In the genomic region with DNA sequence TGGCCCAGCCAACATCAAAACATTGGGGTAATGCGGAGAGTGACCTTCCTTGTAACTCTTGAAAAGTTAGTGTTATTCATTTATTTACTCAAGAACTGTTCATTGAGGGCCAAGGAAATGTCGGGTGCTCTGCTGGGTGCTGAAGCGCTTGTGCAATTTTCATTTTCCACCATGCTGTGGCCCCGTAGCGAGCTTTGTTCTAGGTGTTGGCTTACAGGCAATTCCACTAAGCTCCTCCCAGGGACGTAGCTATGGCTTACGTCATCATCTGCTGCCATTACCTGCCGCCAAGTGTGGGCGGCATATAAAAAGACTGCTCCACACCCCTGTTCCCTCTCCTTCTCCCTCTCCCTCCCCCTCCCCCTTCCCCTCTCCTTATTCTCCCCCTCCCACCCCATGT, we compare ENCODE assay signal across 10 mouse cellular contexts. TPM values are rescaled to one million over a fixed set of nuclear protein-coding genes. Genes with fewer than 3 reads are reported as not detected.
DNase-seq lines count a peak whose midpoint lies in the region; ATAC-seq and TF ChIP-seq lines count a peak whose summit lies in the region.
"Had no signal": no experiment of that assay in that cellular context is flagged by ENCODE, and none has a peak within 500 bp of the region (broad histone marks: within the 10 kb centered on the region; RNA-seq: fewer than 3 reads in every experiment).

No protein-coding gene starts in this region.

- H3K9me3 ChIP-seq in neural tube, embryonic 11.5 days (ENCODE audit: control insufficient read depth, low read length) = no peaks in the 10 kb centered on the region
- H3K9me3 ChIP-seq in forebrain, embryonic 15.5 days = no peaks in the 10 kb centered on the region
- H3K9me3 ChIP-seq in liver, embryonic 16.5 days (replicated peaks; ENCODE audit: control insufficient read depth, low read length) = no peaks in the 10 kb centered on the region
- H3K9me3 ChIP-seq in stomach, postnatal 0 days (ENCODE audit: control insufficient read depth, low read length) = no peaks in the 10 kb centered on the region

- no peak for TF ChIP-seq EP300 in stomach, postnatal 0 days (optimal IDR thresholded peaks at IDR 0.05)

- peaks cover 17% of the 10 kb centered on the region for H3K4me1 ChIP-seq in neural tube, embryonic 11.5 days (ENCODE audit: control insufficient read depth, insufficient read depth, low read length)
- H3K4me1 ChIP-seq in forebrain, embryonic 15.5 days = peaks cover 17% of the 10 kb centered on the region
- no peaks in the 10 kb centered on the region for H3K4me1 ChIP-seq in liver, embryonic 16.5 days (ENCODE audit: control insufficient read depth, low read depth, low read length)
- 0 out of 2 replicates have a peak, but pooled peaks cover 5% of the 10 kb centered on the region for H3K4me1 ChIP-seq in stomach, postnatal 0 days (replicated peaks; ENCODE audit: control insufficient read depth, insufficient read depth)

- H3K4me3 ChIP-seq in neural tube, embryonic 11.5 days (ENCODE audit: low read depth, low read length) = 0 out of 2 replicates have a peak overlapping the region, but pooled peaks have one; percentile 8
- H3K4me3 ChIP-seq in forebrain, embryonic 15.5 days = peak overlapping the region; percentile 24
- H3K4me3 ChIP-seq in liver, embryonic 16.5 days (ENCODE audit: low read depth, low read length) = no peak overlapping the region
- peak overlapping the region; percentile 18; the same call in 1 of the 2 replicates for H3K4me3 ChIP-seq in stomach, postnatal 0 days (ENCODE audit: low read depth, low read length)

- no peak overlapping the region for H3K27ac ChIP-seq in neural tube, embryonic 11.5 days (ENCODE audit: low read depth, low read length)
- no peak overlapping the region for H3K27ac ChIP-seq in forebrain, embryonic 15.5 days (replicated peaks)
- H3K27ac ChIP-seq in liver, embryonic 16.5 days (ENCODE audit: low read length) = no peak overlapping the region
- 0 out of 2 replicates have a peak overlapping the region, but pooled peaks have one; percentile 45 for H3K27ac ChIP-seq in stomach, postnatal 0 days (replicated peaks)

- no peaks in the 10 kb centered on the region for H3K27me3 ChIP-seq in neural tube, embryonic 11.5 days (ENCODE audit: control insufficient read depth, insufficient read depth, low read length)
- H3K27me3 ChIP-seq in forebrain, embryonic 15.5 days = no peaks in the 10 kb centered on the region
- peaks cover 5% of the 10 kb centered on the region for H3K27me3 ChIP-seq in liver, embryonic 16.5 days (ENCODE audit: control insufficient read depth, insufficient read depth, low read depth, low read length)
- no peaks in the 10 kb centered on the region for H3K27me3 ChIP-seq in stomach, postnatal 0 days (ENCODE audit: control insufficient read depth, insufficient read depth, low read length)

- WGBS in neural tube, embryonic 11.5 days = 35% methylated on average over 9 of the region's 9 CpGs
- WGBS in forebrain, embryonic 15.5 days = 19% methylated on average over 9 of the region's 9 CpGs
- 34% methylated on average over 9 of the region's 9 CpGs for whole genome bisulfite sequencing in liver, embryonic 16.5 days (ENCODE audit: insufficient replicate concordance)
- WGBS in stomach, postnatal 0 days = 13% methylated on average over 9 of the region's 9 CpGs

- no peaks in the 10 kb centered on the region for H3K36me3 ChIP-seq in neural tube, embryonic 11.5 days (ENCODE audit: control insufficient read depth, insufficient read depth, low read length)
- no peaks in the 10 kb centered on the region for H3K36me3 ChIP-seq in forebrain, embryonic 15.5 days
- H3K36me3 ChIP-seq in liver, embryonic 16.5 days (ENCODE audit: control insufficient read depth, insufficient read depth) = no peaks in the 10 kb centered on the region
- H3K36me3 ChIP-seq in stomach, postnatal 0 days (ENCODE audit: control insufficient read depth, insufficient read depth, low read length) = no peaks in the 10 kb centered on the region

- no peak for TF ChIP-seq CTCF in stomach, postnatal 0 days (IDR thresholded peaks at IDR 0.05; ENCODE audit: low read depth)

- no peak for ATAC-seq in neural tube, embryonic 11.5 days (ENCODE audit: insufficient read depth, low FRiP score, low TSS enrichment)
- ATAC-seq in forebrain, embryonic 15.5 days (replicated peaks) = 0 out of 2 replicates have a peak, but pooled peaks have one; percentile 35
- ATAC-seq in liver, embryonic 16.5 days (ENCODE audit: low read depth) = no peak
- peak; percentile 75 for ATAC-seq in stomach, postnatal 0 days (ENCODE audit: low FRiP score, low TSS enrichment)
- ATAC-seq in erythroid progenitor cell, adult 5-6 weeks (replicated peaks; ENCODE audit: low FRiP score, poor library complexity, severe bottlenecking) = no peak

- DNase-seq in neural tube, embryonic 11.5 days (ENCODE audit: low spot score) = no peak
- DNase-seq in neural tube, embryonic 10.5 days (ENCODE audit: extremely low spot score, low spot score) = no peak
- DNase-seq in stomach, postnatal 0 days (ENCODE audit: low spot score) = peak; percentile 70
- DNase-seq in urinary bladder, postnatal 36 days (ENCODE audit: low spot score in 2 of 2) = no peak
- DNase-seq in right cerebral cortex, adult 18-20 months = no peak

- H3K9ac ChIP-seq in neural tube, embryonic 11.5 days (ENCODE audit: low read length) = no peak overlapping the region
- H3K9ac ChIP-seq in forebrain, embryonic 15.5 days (replicated peaks) = no peak overlapping the region
- no peak overlapping the region for H3K9ac ChIP-seq in liver, embryonic 16.5 days (ENCODE audit: low read depth, low read length)
- no peak overlapping the region for H3K9ac ChIP-seq in stomach, postnatal 0 days (ENCODE audit: low read length)

- peak overlapping the region; percentile 4; the same call in 1 of the 2 replicates for H3K4me2 ChIP-seq in neural tube, embryonic 11.5 days (ENCODE audit: low read depth)
- H3K4me2 ChIP-seq in forebrain, embryonic 15.5 days (replicated peaks) = peak overlapping the region; percentile 45
- peak overlapping the region; percentile 27; the same call in 1 of the 2 replicates for H3K4me2 ChIP-seq in liver, embryonic 16.5 days (ENCODE audit: low read depth, low read length)
- peak overlapping the region; percentile 49 for H3K4me2 ChIP-seq in stomach, postnatal 0 days (replicated peaks; ENCODE audit: low read depth)

RNA-seq across cellular contexts. Expression of a gene that starts 29.2 kb away (rescaled TPM):
- 37.3 and 40.4 TPM in 2 replicates for polyA plus RNA-seq in neural tube, embryonic 11.5 days (2014; fragmentation: Nextera tagmentation; extraction: Ambion mirVana)
- 18.4 and 20.3 TPM in 2 replicates for polyA plus RNA-seq in forebrain, embryonic 15.5 days (2015; fragmentation: Nextera tagmentation; extraction: Ambion mirVana)
- 0.29 and 0.54 TPM in 2 replicates for polyA plus RNA-seq in liver, embryonic 16.5 days (2015; fragmentation: Nextera tagmentation; extraction: Ambion mirVana)
- polyA plus RNA-seq in stomach, postnatal 0 days (2015; fragmentation: Nextera tagmentation; extraction: Ambion mirVana) = 10.2 and 11.8 TPM in 2 replicates
- total RNA-seq in erythroid progenitor cell, adult 5-6 weeks (2015; ENCODE audit: low replicate concordance) = not detected in 2 replicates
- total RNA-seq in erythroid progenitor cell, adult 5-6 weeks (2017; ENCODE audit: low replicate concordance) = not detected in 2 replicates

RNA-seq across cellular contexts. Expression of a gene that starts 30.1 kb away (rescaled TPM):
- polyA plus RNA-seq in neural tube, embryonic 11.5 days (2014; fragmentation: Nextera tagmentation; extraction: Ambion mirVana) = 0.84 and 0.89 TPM in 2 replicates
- polyA plus RNA-seq in forebrain, embryonic 15.5 days (2015; fragmentation: Nextera tagmentation; extraction: Ambion mirVana) = 0.08 and 0.10 TPM in 2 replicates
- 0.05 TPM in 1 of 2 replicates, not detected in the other for polyA plus RNA-seq in liver, embryonic 16.5 days (2015; fragmentation: Nextera tagmentation; extraction: Ambion mirVana)
- 0.23 and 0.39 TPM in 2 replicates for polyA plus RNA-seq in stomach, postnatal 0 days (2015; fragmentation: Nextera tagmentation; extraction: Ambion mirVana)
- not detected in 2 replicates for total RNA-seq in erythroid progenitor cell, adult 5-6 weeks (2015; ENCODE audit: low replicate concordance)
- total RNA-seq in erythroid progenitor cell, adult 5-6 weeks (2017; ENCODE audit: low replicate concordance) = not detected in 2 replicates
- polyA plus RNA-seq: large intestine, adult 2 months; spleen, adult 2 months had no signal

RNA-seq across cellular contexts. Expression of a gene that starts 54.1 kb away (rescaled TPM):
- 7.1 and 9.9 TPM in 2 replicates for polyA plus RNA-seq in neural tube, embryonic 11.5 days (2014; fragmentation: Nextera tagmentation; extraction: Ambion mirVana)
- 8.2 and 10.1 TPM in 2 replicates for polyA plus RNA-seq in forebrain, embryonic 15.5 days (2015; fragmentation: Nextera tagmentation; extraction: Ambion mirVana)
- 0.26 and 0.35 TPM in 2 replicates for polyA plus RNA-seq in liver, embryonic 16.5 days (2015; fragmentation: Nextera tagmentation; extraction: Ambion mirVana)
- 20.1 and 22.4 TPM in 2 replicates for polyA plus RNA-seq in stomach, postnatal 0 days (2015; fragmentation: Nextera tagmentation; extraction: Ambion mirVana)
- total RNA-seq in erythroid progenitor cell, adult 5-6 weeks (2015; ENCODE audit: low replicate concordance) = not detected in 2 replicates
- total RNA-seq in erythroid progenitor cell, adult 5-6 weeks (2017; ENCODE audit: low replicate concordance) = not detected in 2 replicates
- polyA plus RNA-seq: spleen, adult 2 months had no signal

Comparison
In these comparisons a context has a peak if more than half of its experiments do, and no peak if none do; other contexts are left out.
1. ATAC-seq: peak in forebrain, embryonic 15.5 days (single experiment) and stomach, postnatal 0 days (single experiment); none in neural tube, embryonic 11.5 days (single experiment), liver, embryonic 16.5 days (single experiment) and erythroid progenitor cell, adult 5-6 weeks (single experiment).
2. Peak in every context shown above with its lines, with median percentiles within 50 percentile points of each other: H3K4me2 ChIP-seq.